ENCODE assay signal across 9 mouse cellular contexts in genomic region chr2:166553502-166554168, GRCm38 (mm10).
DNase-seq lines count a peak whose midpoint lies in the region; ATAC-seq lines count a peak whose summit lies in the region.
"Had no signal": no experiment of that assay in that cellular context is flagged by ENCODE, and none has a peak within 500 bp of the region (broad histone marks: within the 10 kb centered on the region; RNA-seq: fewer than 3 reads in every experiment).

No protein-coding gene starts in this region.

- peak; percentile 86 for ATAC-seq in inflammation-experienced regulatory T-cells, adult 6 months
- peak; percentile 69 for ATAC-seq in liver, embryonic 16.5 days (ENCODE audit: low read depth)

- H3K4me1 ChIP-seq in liver, embryonic 16.5 days (ENCODE audit: control insufficient read depth, low read depth, low read length) = no peaks in the 10 kb centered on the region; the same call in 1 of the 2 replicates

- no peak overlapping the region for H3K27ac ChIP-seq in liver, embryonic 16.5 days (ENCODE audit: low read length)
- H3K27ac ChIP-seq: hindbrain, embryonic 15.5 days had no signal

- peak overlapping the region; percentile 33 for H3K4me3 ChIP-seq in liver, embryonic 16.5 days (ENCODE audit: low read depth, low read length)
- H3K4me3 ChIP-seq: hindbrain, embryonic 15.5 days had no signal

- no peak overlapping the region for H3K9ac ChIP-seq in liver, embryonic 16.5 days (ENCODE audit: low read depth, low read length)
- H3K9ac ChIP-seq: hindbrain, embryonic 15.5 days had no signal

- no peaks in the 10 kb centered on the region for H3K27me3 ChIP-seq in liver, embryonic 16.5 days (ENCODE audit: control insufficient read depth, insufficient read depth, low read depth, low read length)
- H3K27me3 ChIP-seq: hindbrain, embryonic 15.5 days had no signal

- H3K9me3 ChIP-seq in liver, embryonic 16.5 days (replicated peaks; ENCODE audit: control insufficient read depth, low read length) = no peaks in the 10 kb centered on the region
- H3K9me3 ChIP-seq: hindbrain, embryonic 15.5 days had no signal

- 15% methylated on average over 18 of the region's 18 CpGs for WGBS in liver, embryonic 16.5 days (ENCODE audit: insufficient replicate concordance)

- H3K4me2 ChIP-seq in liver, embryonic 16.5 days (ENCODE audit: low read depth, low read length) = peak overlapping the region; percentile 39
- H3K4me2 ChIP-seq: hindbrain, embryonic 15.5 days had no signal

- peak; percentile 44 for DNase-seq in adrenal gland, postnatal 10 days
- DNase-seq in adrenal gland, adult 18-20 months (ENCODE audit: low spot score in 2 of 2) = no peak
- DNase-seq in adrenal gland, postnatal 25 days = peak; percentile 32
- DNase-seq in spleen, postnatal 36 days (ENCODE audit: low spot score in 2 of 2) = peak; percentile 46 to 58
- DNase-seq in adipocyte (ENCODE audit: low spot score) = no peak
- no peak for DNase-seq in gastrocnemius, adult 8-10 months (ENCODE audit: low spot score in 2 of 2)

- no peaks in the 10 kb centered on the region for H3K36me3 ChIP-seq in liver, embryonic 16.5 days (ENCODE audit: control insufficient read depth, insufficient read depth)
- H3K36me3 ChIP-seq: hindbrain, embryonic 15.5 days had no signal

Comparison
In these comparisons a context has a peak if more than half of its experiments do, and no peak if none do; other contexts are left out.
1. DNase-seq: peak in adrenal gland, postnatal 10 days (single experiment), adrenal gland, postnatal 25 days (single experiment) and spleen, postnatal 36 days (2 of 2); none in adrenal gland, adult 18-20 months (0 of 2), adipocyte (single experiment) and gastrocnemius, adult 8-10 months (0 of 2).